Mouse (Mus musculus) G1E (cell line): ENCODE data around the gene Slc25a22. TPM values are rescaled to one million over a fixed set of nuclear protein-coding genes. Genes with fewer than 3 reads are reported as not detected.
"Not testable (repeated sequence)": the region's sequence is repeated elsewhere in the genome, so short reads cannot be mapped to it uniquely, and the experiment has no call there.

Experiments
- ATAC-seq: 2 replicates; pipeline ENCODE4 v1.8.0; 2016; ENCODE audit warnings: mild to moderate bottlenecking; ENCODE audit not compliant: insufficient number of reproducible peaks, poor library complexity, low FRiP score, severe bottlenecking; ENCODE audit errors: extremely low read depth
- DNase-seq: peaks from one replicate; pipeline ENCODE4 v3.0.0; 2012; ENCODE audit warnings: low spot score
- H3K27me3 ChIP-seq: 2 replicates; pipeline ENCODE4 v1.6.1; 2012; ENCODE audit warnings: mild to moderate bottlenecking, low read length, inconsistent platforms; ENCODE audit not compliant: insufficient read depth
- H3K36me3 ChIP-seq: replicated peaks from 2 replicates; pipeline ENCODE3; 2012; ENCODE audit warnings: mild to moderate bottlenecking, inconsistent platforms
- H3K4me1 ChIP-seq: 2 replicates; pipeline ENCODE4 v1.6.1; 2012; ENCODE audit warnings: low read depth, low read length, inconsistent platforms, mixed read lengths; ENCODE audit not compliant: insufficient read depth
- H3K4me3 ChIP-seq: 2 replicates; pipeline ENCODE4 v1.5.1; 2012; ENCODE audit warnings: low read depth, mild to moderate bottlenecking, inconsistent platforms, low read length, moderate library complexity, mixed read lengths
- H3K9me3 ChIP-seq: replicated peaks from 2 replicates; pipeline ENCODE4 v1.6.1; 2012; ENCODE audit warnings: inconsistent platforms
- CTCF ChIP-seq: IDR thresholded peaks from 2 replicates; pipeline ENCODE4 v1.5.1; 2012; ENCODE audit warnings: low read depth, low read length, inconsistent platforms, mixed read lengths
- GATA1 ChIP-seq: IDR thresholded peaks from 2 replicates; pipeline ENCODE4 v1.6.1; 2012; ENCODE audit warnings: borderline replicate concordance, low read length, inconsistent platforms, mixed read lengths
- GATA2 ChIP-seq: IDR thresholded peaks from 2 replicates; pipeline ENCODE4 v1.6.1; 2012; ENCODE audit warnings: low read depth, low read length, inconsistent platforms, borderline replicate concordance
- POLR2AphosphoS5 ChIP-seq: IDR thresholded peaks from 2 replicates; pipeline ENCODE4 v1.6.1; 2012; ENCODE audit warnings: low read depth, low read length, inconsistent platforms; ENCODE audit not compliant: insufficient replicate concordance
- TAL1 ChIP-seq: conservative IDR thresholded peaks from 2 replicates; pipeline ENCODE4 v1.6.1; 2012; ENCODE audit warnings: low read depth, low read length, inconsistent platforms, mixed read lengths
- polyA plus RNA-seq: library from polyadenylated mRNA; stranded (reverse); fragments of >175 nt; gene quantifications from 2 replicates; pipeline ENCODE4 v1.2.3, GENCODE M21; 2012
- total RNA-seq, 2 experiments: library from RNA; stranded (forward) in 1 of 2; stranded (reverse) in 1 of 2; fragments of 200-1000 nt in 1 of 2; fragments of >200 nt in 1 of 2; fragmentation: Nextera tagmentation in 1 of 2; gene quantifications; 2 replicates each; pipeline ENCODE4 v1.2.3; 2014 to 2017

Slc25a22 gene
- total and polyA plus RNA-seq, 3 experiments, result 3.7 to 51.8 (median 16.3) TPM

DNA sequence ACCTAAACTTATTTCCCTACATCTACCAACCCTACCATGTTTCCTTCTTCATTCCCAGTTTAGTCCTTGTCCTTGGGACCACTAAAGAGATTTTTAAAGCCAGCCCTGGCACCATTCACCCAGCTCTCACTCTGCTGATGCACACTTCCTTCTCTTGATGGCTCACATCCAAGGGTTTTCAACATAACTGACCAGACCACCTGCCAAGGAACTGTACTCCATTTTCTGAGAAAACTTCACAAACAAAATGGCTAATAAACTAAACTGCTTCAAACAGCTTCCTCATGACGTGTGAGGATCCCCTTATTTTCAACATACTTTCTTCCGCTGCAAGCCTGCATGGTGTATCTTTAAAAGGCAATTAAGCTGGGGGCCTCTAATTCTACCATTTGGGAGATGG lies 15.9 kb upstream of the Slc25a22 start:
- ATAC-seq, result no peak
- DNase-seq, result no peak
- TF ChIP-seq GATA1 (no peak), GATA2 (no peak), POLR2AphosphoS5 (no peak), TAL1 (no peak), CTCF (no peak)
- no peak overlapping the region for H3K4me3 ChIP-seq
- no peaks in the 10 kb centered on the region for H3K9me3 ChIP-seq
- no peaks in the 10 kb centered on the region for H3K27me3 ChIP-seq
- peaks cover 76% of the 10 kb centered on the region for H3K4me1 ChIP-seq
- peaks cover 62% of the 10 kb centered on the region for H3K36me3 ChIP-seq

DNA sequence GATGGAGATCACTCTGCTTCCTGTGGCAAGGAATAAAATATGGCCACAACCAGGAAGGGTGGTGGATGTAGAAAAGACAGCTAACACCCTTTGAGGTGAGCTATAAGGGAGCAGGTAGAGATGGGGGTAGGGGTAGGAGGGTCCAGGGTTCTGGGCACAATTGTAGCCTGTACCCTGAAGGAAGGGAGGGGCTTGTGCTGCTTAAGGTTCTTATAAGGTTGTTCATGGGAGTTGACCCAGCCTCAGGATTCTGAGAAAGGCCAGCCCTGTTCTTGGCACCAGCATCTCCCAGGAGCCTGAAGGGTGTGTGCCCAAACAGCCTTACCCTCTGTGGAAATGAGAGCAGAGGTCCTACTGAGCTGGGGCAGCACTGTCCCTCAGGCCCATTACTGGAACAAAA lies 14.2 kb upstream of the Slc25a22 start:
- peaks cover 69% of the 10 kb centered on the region for H3K4me1 ChIP-seq
- no peak for DNase-seq

DNA sequence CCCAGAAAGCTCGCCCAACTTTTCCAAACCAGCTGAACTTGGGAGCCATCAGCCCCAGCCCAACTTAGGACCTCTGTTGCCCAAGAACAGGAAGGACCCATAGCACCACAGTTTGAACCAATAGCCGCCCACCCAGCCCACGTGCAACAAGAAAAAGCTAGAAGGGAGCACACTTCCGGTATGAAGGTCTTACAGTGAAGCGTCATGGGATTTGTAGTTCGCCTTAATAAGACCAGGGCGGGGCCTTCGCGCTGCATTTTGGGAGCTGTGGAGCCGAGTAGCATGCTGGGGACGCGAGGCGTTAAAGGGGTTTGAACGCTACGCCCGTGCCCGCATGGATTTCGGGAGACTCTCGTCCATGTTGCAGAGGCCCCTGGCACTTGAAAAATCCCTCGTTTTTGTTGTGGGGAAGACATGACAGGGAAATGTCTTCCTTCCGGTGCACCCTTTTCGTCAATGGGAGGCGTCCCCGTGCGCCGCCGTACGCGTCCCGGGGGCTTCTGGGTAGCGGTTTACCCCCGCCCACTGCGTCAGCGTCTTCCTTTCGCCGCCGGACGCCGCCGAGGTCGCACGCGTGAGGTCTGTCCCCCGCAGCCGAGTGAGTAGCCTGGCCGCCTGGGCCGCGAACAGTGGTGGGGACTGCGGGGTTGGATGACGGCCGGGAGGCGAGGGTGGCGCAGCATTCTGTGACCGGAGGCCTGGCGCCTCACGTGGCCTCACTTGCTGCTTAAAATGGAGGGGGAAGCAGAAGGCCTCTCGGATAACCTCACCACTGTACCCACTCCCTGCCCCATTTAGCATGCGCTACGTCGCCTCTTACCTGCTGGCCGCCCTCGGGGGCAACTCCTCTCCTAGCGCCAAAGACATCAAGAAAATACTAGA lies 9.7 kb upstream of the Slc25a22 start, which contains the start of gene Rplp2:
Gene Rplp2, plus strand, starts transcription at position 261 of the 882 bp plus-strand sequence.
- peaks cover 52% of the 10 kb centered on the region for H3K36me3 ChIP-seq
- peak within 1 kb of the TSS; percentile 81 for H3K4me3 ChIP-seq
- ATAC-seq (peak; percentile 85), DNase-seq (peak; percentile 92)
- peaks cover 67% of the 10 kb centered on the region for H3K4me1 ChIP-seq
- no peaks in the 10 kb centered on the region for H3K9me3 ChIP-seq
- TF ChIP-seq POLR2AphosphoS5 (peak; percentile 59; the same call in 1 of the 2 replicates), TAL1 (no peak)
- H3K27me3 ChIP-seq, result no peaks in the 10 kb centered on the region

More for the DNA sequence above, 14.2 kb upstream of the Slc25a22 start:
- Histone ChIP-seq H3K9me3 (no peaks in the 10 kb centered on the region), H3K4me3 (no peak overlapping the region), H3K36me3 (peaks cover 55% of the 10 kb centered on the region), H3K27me3 (no peaks in the 10 kb centered on the region)
- ATAC-seq, result no peak
- no peak for TF ChIP-seq POLR2AphosphoS5
- TF ChIP-seq GATA1, result no peak
- no peak for TF ChIP-seq TAL1
- no peak for TF ChIP-seq GATA2
- TF ChIP-seq CTCF, result no peak

DNA sequence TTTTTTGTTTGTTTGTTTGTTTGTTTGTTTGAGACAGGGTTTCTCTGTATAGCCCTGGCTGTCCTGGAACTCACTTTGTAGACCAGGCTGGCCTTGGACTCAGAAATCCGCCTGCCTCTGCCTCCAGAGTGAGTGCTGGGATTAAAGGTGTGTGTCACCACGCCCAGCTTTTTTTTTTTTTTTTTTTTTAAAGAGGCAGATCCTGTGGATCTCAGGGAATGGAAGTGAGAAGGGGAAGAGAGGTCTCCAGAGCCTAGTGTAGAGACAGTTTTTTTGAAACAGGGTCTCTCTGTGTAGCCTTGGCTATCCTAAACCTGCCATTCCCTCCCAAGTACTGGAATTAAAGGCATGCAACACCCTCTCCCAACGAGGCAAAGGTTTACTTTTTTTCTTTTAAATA lies 8.7 kb upstream of the Slc25a22 start:
- H3K9me3 ChIP-seq, H3K4me3 ChIP-seq, ATAC-seq, H3K27me3 ChIP-seq, DNase-seq: not testable (repeated sequence)
- H3K4me1 ChIP-seq, result peaks cover 68% of the 10 kb centered on the region
- H3K36me3 ChIP-seq, result peaks cover 52% of the 10 kb centered on the region

DNA sequence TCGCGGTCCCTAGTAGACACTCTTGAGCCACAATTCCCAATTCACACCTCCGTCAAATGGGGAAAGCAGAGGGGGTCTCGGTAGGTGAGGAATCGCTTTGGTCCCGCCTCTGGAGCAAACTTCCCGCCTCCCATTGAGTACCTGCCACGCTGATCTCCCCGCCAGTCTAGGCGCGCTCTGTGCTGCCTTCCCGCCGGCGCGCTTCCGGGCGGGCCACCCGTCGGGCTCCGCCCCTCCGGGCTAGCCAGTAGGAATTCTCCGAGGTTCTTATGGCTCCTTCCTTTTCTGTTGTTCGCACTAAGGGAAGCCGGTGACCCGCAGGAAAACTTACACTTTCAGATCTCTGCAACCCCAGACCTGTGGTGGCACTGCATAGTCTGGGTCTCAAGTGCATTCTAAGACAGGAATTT lies 6.1 kb upstream of the Slc25a22 start, which contains the start of gene Pidd1:
Gene Pidd1, minus strand, starts transcription at position 198 of the 410 bp plus-strand sequence.
- H3K4me1 ChIP-seq, result peaks cover 69% of the 10 kb centered on the region
- H3K27me3 ChIP-seq, result no peaks in the 10 kb centered on the region; the same call in 1 of the 2 replicates
- ATAC-seq (peak; percentile 15; the same call in 1 of the 2 replicates), DNase-seq (peak; percentile 88)
- H3K36me3 ChIP-seq, result peaks cover 55% of the 10 kb centered on the region
- no peaks in the 10 kb centered on the region for H3K9me3 ChIP-seq
- TF ChIP-seq GATA2 (no peak), GATA1 (no peak), TAL1 (no peak), POLR2AphosphoS5 (no peak), CTCF (no peak)
- peak within 1 kb of the TSS; percentile 75 for H3K4me3 ChIP-seq

DNA sequence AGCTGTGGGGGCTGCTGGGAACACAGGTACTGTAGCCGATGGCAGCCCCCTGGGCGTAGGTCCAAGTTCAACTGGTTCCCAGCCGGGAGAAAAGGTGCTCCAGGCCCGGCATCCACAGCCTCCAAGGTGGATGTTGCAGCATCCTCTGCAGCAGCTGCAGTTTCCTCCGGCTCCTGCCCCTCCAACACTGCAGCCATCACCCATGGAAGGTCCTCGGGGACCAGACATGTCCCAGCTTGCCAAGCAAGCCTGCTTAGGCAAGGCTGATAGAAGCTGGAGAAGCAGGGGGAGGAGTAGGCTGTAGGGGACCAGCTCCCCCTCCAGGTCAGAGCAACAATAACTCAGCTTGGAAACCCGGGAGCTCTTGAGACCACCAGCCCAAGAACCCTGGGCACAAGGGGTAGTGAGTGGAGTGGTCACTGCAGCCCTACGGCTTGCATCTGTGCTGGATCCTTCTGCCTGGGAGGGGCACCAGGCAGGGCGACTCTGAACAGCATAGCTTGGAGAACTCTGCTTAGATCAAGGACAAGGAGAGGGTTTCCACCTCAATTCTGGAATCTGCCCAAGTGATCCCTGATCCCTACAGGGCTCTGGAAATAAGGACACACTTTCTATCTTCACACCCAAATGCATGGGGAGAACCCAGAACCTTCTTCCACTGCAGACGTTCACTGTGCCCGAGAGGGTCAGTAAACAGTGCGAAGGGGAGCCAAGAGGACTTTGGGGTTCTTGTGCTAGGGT lies 5.6 kb upstream of the Slc25a22 start:
- ATAC-seq, result peak; percentile 22; the same call in 1 of the 2 replicates
- peaks cover 55% of the 10 kb centered on the region for H3K36me3 ChIP-seq
- peaks cover 69% of the 10 kb centered on the region for H3K4me1 ChIP-seq
- no peaks in the 10 kb centered on the region for H3K9me3 ChIP-seq
- peak overlapping the region; percentile 75 for H3K4me3 ChIP-seq
- DNase-seq, result peak; percentile 82
- no peaks in the 10 kb centered on the region; the same call in 1 of the 2 replicates for H3K27me3 ChIP-seq
- no peak for TF ChIP-seq GATA2
- peak; percentile 21; the same call in 1 of the 2 replicates for TF ChIP-seq CTCF
